Mouse (Mus musculus): Measurements from ENCODE around the gene Uck1.

Gene Uck1

DNA sequence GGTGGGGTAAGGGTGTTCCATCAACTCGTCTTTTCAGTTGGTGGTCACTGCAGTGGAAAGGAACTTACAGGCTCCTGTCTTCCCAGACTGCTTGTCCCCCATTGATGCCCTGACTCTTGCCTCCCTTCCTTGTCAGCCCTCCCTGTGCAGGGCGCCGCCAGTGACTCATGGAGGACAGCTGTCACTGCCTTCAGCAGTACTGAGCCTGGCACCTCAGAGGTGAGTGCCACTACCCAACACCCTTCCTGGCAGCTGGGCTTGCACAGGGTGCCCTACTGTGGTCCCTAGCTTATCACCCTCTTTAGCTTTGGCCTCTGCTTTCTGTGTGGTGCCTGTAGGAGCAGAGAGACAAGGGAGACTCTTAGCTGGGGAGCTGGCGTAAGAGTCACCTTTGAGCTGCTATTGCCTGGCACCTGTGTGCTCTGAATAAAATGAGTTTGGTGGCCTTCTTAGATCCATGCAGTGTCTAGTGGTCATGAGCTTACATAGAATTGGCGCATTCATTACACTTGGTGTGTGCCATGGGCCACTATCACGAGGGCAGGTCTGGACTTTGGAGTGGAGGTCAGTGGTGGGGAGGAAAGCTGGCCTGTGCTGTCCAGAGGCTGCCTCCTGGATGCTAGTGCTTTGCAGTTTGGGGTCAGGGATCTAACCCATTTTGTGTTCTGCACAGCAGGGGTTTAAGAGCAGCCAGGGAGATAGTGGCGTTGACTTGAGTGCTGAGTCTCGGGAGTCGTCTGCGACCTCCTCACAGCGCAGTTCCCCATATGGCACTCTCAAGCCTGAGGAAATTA is 41.2 kb downstream of the Uck1 start:
- no peak for DNase-seq (ENCODE audit: low spot score)

DNA sequence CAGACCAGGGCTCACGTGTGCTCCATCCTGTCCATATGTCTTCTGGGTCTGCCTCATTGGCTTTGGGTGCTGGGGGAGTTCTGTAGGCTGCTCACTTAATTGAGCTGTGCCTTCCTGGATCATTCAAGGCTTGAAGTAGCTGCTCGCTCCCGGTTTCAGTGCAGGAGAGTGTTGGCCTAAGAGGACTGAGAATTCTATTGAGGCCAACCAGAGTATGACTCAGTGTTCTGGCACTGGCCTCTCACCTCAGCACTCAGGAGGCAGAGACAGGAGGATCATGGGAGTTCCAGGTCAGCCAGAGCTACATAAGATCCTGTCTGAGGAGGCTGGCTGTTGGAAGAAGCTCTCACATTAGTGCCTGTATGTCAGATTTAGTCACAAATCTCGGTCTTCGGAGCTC is 41.8 kb downstream of the Uck1 start:
- no peak for DNase-seq (ENCODE audit: low spot score)

DNA sequence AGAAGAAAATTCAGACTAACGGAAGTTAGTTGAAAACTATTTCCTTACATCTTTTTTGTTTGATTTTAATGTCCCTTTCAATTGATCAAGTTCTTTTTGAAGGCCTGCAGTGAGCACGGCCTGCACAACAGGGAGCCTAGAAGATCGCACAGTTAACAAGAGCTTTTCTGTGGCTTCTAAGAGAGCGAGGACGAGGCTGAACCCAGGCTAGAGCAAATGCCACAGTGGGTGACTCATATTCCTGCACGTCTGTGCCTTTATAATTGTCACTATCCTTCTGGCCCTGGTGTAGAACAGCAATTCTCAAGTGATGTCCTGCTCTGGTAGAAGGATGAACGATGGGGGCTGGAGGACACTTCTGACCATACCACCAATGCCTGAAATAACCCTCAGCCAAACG is 42.3 kb downstream of the Uck1 start:
- no peak for DNase-seq (ENCODE audit: low spot score)

- no peak for DNase-seq (ENCODE audit: low spot score)
Observed at GRCm38 (mm10) chr2:32216506-32216905, 43.5 kb downstream of the Uck1 start.

DNA sequence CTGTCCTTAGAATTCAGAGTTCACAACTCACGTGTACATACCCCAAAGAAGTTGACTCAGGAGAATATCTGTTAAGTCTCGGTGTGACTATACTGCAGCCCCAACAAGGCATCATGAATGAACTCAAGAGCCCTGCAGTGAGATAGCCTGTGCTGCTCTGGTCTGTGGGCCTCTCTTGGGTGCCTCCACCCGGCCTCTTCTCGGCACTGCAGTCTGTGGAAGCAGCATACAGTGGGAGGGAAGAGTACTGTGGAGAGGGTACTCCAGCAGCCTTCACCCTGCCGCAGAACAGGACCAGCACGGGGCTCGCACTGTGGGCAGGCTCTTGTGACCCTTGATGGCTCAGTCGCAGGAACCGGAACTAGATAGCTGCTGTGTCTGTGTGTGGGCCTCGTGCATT is 44.4 kb downstream of the Uck1 start:
- no peak for DNase-seq (ENCODE audit: low spot score)

DNA sequence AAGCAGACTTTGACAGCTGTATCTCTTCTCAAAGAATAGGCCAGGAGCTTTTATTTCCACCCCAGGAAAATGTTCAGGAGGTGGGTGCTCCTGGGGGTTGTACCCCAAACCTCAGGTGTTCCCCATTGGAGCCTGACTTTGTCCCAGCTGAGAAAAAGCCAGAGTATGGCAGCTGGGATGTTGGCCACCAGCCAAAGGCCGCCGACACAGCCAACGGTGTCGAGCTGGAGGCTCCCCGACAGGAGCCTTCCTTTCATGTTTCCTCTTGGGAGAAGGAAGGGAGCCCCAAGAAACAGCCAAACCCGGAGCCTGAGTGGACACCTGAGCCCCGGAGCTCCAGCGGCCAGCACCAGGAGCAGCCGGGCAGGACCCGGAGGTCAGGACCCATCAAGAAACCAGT is 47.0 kb downstream of the Uck1 start:
- no peak for DNase-seq (ENCODE audit: low spot score)

DNA sequence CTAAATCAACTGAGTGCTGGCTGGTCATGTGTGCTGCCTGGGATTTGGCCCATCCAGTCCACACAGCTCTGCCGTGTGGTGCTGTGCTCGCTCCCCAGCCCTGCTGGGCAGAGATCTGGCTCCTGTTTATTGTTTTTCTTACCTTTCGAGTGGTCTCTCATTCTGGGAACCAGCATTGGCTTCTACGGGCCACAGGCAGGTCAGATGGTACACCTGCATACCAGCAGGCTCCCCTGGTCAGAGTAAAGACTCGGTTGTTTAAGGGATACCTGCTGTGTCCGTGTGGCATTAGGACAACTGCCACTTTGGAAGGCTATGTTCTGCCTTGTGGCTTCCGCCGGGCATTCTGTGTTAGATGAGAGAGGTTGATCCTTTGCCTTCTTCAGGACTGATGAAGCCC is 48.3 kb downstream of the Uck1 start:
- no peak for DNase-seq (ENCODE audit: low spot score)

GRCm38 (mm10) chr2:32207682-32208081 is 52.3 kb downstream of the Uck1 start:
- no peak for DNase-seq (ENCODE audit: low spot score)
